Mouse (Mus musculus): ENCODE results near the gene Pkmyt1.
A peak's percentile ranks its signal among the peaks of the same experiment; 100 is the strongest.
"Not testable (repeated sequence)": the region's sequence is repeated elsewhere in the genome, so short reads cannot be mapped to it uniquely, and the experiment has no call there.

The Pkmyt1 gene

DNA sequence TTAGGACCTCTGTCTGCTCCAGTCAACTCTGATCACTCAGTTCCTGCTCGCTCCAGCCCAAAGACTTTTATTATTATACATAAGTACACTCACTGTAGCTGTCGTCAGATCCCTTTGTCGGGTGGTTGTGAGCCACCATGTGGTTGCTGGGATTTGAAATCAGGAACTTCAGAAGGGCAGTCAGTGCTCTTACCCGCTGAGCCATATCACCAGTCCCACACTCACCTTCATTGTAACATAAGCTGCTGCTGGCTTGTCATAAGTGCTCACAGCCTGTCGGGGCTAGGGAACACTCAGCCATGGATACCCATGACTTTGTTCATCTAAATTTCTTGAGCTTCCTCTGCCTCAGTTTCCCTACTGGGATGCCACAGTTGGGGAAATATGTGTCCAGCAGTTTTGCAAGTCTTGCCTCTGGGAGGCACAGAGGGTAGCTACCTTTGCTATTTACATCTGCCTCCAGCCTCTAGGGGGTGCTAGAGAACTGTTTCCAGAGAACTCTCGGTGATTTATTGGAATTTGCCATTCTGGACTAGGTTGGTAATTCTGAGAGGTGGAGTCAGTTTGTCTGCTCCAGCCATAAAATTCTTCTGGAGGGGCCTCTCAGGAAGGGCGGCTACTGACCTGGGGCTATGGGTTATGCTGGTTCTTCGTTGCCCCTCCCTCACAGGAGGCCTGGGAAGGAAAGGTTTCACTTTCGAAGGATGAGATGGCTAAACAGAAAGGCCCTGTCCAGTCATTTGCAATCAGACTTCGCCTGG lies 22.7 kb downstream of the Pkmyt1 start:
- DNase-seq: peak; percentile 75 to 77

GRCm38 (mm10) chr17:23749400-23750191 lies 23.5 kb downstream of the Pkmyt1 start:
- DNase-seq: no peak

- no peak for DNase-seq
Measured at GRCm38 (mm10) chr17:23755689-23756088, 29.6 kb downstream of the Pkmyt1 start.

GRCm38 (mm10) chr17:23757581-23757980 lies 31.4 kb downstream of the Pkmyt1 start:
- DNase-seq: no peak

- DNase-seq: no peak
Measured at GRCm38 (mm10) chr17:23758801-23759200, 32.7 kb downstream of the Pkmyt1 start.

DNA sequence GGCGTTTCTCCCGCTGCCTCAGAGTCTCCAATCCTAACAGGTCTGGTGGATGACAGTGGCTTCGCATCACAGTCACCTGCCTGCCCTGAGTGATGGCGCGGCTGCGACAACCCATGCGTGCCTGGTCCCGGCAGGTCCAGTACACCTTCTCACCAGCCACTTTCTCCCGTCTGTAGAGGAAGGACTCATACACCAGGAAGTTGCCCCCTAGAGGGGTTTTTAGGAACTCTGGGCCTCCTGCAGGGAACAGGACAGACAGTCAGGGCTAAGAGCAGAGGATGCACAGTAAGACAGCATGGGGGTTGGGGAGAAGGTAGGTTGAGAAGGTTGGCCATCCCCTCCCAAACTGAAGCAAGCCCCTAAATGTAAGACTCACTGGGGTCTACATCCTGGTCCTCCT lies 34.1 kb downstream of the Pkmyt1 start:
- no peak for DNase-seq

- DNase-seq: no peak
Measured at GRCm38 (mm10) chr17:23761155-23761554, 35.0 kb downstream of the Pkmyt1 start.

- DNase-seq: no peak
Measured at GRCm38 (mm10) chr17:23762976-23763375, 36.8 kb downstream of the Pkmyt1 start.

DNA sequence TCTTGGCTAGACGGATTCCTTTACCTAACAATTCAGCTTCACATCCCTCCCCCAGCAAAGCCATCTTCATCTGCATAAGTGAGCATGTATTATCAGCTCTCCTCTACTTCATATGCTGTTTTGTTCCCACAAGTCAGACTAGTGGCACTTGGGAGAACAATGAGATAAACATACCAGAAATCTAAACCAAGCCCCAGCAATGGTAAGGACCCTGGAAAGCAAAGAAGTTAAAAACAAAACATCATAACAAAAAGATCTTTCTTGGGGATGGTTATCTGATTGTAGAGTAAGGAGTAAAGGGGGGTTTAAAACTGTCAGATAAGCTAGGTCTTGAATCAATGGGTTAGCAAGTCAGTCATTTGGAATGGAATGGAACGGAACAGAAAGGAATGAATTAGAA lies 44.4 kb downstream of the Pkmyt1 start:
- DNase-seq: no peak

GRCm38 (mm10) chr17:23770896-23771283 lies 44.8 kb downstream of the Pkmyt1 start:
- no peak for DNase-seq

DNA sequence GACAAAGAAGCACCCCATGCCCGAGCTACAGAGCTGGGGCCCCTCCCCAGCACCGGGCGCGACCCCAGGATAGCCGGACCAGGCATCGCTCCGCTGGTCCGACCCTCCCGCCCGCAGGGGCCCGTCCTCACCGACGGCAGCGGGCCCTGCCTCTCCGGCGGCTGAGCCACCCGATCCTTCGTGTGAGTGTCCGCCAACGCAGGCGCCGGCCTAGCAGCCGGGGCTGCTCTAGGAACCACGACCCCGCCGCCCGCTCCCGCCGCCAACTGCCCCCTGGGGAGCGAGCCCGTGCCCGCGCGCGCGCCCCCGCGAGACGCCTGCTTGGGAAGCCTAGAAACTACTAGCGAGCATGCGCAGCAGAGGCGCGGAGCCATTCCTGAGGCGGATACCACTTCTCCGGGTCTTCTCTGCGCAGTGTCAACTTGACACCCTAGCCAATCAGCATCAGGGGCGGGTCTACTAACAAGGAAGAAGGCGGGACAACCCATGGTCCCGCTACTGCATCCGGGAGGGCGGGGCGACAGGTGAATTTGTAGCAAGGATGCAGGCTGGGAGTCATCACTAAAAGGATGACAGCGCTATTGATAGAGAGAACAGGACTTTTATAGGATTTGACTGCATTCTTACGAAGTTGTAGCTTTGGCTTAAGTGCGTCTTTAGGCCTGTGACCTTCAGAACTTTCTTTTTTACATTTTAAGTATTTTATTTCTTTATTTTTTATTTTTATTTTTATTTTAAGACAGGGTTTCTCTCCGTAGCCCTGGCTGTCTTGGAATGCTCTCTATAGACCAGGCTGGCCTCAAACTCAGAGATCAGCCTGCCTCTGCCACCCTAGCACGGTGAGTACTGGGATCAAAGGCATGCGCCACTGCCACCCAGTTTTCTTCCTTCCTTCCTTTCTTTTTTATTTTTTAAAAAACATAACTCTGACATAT lies 45.4 kb downstream of the Pkmyt1 start, which contains the start of gene Flywch1:
Gene Flywch1 (minus strand): TSS at position 319 of the 935 bp plus-strand sequence.
- DNase-seq: peak; percentile 94 to 95

DNA sequence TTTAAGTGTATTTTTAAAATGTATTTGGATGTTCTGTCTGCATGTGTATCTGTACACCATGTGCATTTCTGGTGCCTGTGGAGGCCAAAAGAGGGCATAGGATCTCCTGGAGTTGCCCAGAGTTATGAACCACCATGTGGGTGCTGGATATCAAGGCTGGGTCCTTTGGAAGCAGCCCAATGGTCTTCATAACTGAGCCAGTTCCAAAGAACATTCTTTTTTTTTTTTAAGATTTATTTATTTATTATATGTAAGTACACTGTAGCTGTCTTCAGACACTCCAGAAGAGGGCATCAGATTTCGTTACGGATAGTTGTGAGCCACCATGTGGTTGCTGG lies 46.1 kb downstream of the Pkmyt1 start:
- not testable (repeated sequence) for DNase-seq

DNA sequence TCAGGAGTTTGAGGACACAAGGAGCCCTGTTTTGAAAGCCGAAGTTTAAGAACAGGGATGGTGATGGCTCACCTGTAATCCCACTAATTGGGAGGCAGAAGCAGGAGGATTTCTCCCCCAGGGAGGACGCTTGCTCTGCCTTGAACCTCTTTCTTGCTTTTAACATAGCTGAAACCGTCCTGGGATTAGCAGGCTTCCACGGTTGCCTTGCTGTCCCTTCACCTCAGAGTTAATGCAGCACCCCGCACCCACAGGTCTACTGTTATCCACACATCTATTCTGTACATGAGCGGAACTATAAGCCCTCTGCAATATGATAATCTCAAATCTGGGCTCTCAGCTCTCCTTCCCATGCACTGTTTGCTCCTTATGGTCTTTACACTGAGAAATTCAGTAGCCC lies 47.5 kb downstream of the Pkmyt1 start:
- DNase-seq: no peak

DNA sequence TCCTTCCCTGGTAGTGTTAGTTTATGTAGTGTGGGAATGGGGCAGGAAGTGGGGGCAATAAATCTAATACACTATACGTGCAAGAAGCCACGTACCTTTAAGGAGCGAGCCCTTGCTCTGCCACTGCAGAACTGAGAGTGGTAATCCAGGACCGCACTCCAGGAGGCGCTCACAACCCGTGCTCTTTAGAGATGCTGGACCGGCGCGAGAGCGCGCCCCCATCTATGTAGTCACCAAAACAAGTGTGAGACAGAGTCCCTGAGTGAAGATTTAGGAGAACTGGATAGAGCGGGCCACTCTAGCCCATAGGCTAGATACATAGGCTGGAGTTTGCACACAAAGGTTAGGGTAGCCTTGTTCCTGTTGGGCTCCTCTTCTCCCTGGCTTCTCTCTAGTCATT lies 48.0 kb downstream of the Pkmyt1 start:
- DNase-seq: peak; percentile 91

DNA sequence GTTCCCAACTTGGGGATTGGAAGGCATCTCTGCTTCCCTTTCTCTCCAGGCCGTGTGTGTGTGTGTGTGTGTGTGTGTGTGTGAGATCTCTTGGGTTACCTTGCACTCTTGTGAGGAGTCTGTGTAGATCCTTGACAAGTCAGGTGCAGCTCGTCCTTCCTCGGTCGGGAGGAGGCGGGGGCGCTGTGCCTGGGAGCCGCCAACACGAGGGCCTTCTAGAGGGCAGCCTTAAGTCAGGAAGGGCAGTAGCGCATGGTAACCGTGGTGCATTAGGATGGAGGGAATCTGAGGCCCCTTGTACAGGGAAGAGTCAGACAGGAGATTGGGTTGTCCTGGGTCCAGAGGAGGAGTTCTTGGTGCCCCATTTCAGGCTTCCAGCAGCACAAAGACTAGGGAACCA lies 50.1 kb downstream of the Pkmyt1 start:
- DNase-seq: no peak

GRCm38 (mm10) chr17:23777141-23777540 lies 51.0 kb downstream of the Pkmyt1 start:
- no peak for DNase-seq

DNA sequence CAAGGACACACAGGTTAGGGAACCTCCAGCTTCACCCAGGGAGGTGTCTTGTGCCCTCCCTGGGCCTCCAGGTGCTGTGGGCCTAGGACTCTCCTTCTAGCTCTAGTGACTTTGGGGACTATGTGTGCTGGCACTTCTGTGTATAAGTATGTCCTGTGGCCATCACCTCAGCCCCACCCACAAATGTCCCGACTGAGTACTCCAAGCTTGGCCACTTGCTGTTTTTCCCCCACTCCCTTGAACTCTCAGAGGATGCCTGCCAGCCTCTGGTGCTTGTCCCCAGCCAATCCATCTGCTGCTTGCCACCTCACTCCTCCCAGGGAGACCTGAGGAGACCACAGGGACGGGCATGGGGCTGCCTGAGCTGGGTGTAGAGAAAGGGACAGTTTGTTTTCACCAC lies 52.3 kb downstream of the Pkmyt1 start:
- DNase-seq: peak; percentile 26 to 27

DNA sequence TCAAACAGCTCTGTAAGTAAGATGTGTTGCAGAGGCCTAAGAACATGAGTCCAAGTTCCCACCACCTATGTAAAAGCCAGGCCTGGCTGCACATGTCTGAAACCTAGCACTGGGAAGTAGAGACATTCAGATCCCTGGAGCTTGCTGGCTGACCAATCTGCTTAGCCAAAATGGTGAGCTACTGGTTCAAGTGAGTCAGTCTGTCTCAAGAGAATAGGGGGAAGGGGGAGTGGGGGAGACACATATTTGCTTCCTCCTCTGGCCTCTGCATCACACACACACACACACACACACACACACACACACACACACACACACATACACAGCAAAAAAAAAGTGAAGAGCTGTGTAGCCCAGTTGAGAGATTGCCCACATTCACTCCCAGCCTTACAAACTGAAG lies 57.2 kb downstream of the Pkmyt1 start:
- DNase-seq: no peak

DNA sequence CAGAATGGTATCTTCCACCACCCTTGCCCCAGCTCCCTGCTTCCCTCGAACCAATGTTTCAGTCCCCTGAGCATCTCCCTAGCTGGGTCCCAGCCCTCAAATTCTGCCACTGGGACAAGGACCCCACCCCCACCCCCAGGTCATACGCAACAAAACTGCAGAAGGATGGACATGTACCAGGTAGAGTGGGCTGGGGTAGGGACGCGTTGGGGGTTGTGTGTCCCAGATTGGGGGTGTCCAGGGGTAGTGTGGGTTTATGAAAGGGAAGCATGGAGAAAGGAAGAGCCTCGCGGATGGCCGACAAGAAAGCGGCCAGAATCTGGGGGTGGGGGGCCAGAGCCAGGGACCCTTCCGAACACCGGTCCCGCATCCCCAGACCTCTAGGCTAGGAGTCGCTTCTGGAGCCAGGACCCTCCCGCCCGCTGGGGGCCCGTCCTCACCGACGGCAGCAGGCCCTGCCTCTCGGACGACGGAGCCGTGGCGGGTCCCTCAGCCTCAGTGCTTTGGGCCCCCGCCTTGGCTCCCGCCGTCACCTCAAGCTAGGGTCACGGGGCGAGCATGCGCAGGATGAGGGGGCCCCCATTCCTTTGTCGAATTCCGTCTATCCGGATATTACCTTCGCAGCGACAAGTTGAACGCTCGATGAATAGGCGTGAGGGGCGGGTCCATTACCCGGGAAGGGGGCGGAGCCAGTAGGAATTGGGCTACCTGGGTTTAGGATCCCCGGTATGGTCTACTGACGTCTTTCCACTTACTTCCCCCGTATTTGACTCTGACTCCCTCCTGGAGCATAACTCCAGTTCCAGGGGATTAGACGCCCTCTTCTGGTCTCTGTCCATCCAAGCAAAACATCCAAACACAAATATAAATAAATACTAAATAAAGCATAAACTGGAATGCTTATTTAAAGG lies 59.7 kb downstream of the Pkmyt1 start, which contains the start of gene Flywch2:
Gene Flywch2 (minus strand): TSS at position 521 of the 911 bp plus-strand sequence.
- DNase-seq: peak; percentile 70 to 76

Data from B cell, adult 2 months (primary cell).